In the genomic region with DNA sequence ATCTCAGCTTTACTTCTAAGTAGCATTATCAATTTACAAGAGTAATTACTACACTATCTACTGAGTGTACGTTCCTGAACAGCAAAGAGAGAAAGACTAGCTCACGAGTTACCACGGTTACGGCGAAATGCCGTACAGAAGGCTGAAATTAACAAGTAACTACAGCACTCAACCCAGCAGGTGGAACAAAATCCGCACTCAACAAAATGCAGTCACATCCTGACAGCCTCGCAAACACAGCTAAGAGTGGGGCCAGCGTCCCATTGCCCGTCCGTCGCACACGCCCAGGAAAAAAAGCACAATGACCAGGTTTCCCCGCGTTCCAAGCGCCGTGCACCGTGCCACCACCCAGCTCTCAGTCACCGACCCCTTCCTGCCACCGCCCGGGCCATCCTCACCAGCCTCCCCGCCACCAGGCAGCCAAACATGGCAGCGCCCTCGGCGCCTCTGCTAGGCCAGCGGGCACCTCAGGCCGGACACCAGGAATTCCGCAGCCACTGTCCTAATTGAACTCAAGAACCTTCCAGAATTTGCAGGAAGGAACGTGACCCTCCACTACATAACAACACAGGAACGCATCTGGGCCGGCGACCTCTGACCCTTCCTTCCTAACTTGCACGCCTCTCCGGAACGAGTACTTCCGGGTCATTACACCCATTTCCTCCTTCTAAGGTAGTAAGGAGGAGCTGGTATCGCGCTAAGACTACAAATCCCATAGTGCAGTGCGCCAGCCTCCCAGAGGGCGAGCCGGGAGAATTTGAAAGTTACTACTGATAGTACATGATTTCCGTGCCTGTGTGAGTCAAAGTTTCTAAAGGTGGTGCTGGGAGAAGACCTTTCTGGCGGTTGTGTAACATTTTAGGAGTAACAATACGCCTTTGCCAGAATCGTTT, we compare ENCODE assay signal across 8 mouse cellular contexts. TPM values are rescaled to one million over a fixed set of nuclear protein-coding genes. Genes with fewer than 3 reads are reported as not detected.
DNase-seq lines count a peak whose midpoint lies in the region; ATAC-seq and TF ChIP-seq lines count a peak whose summit lies in the region.

Gene Hikeshi (minus strand): TSS at position 634 of the 893 bp plus-strand sequence.

- no peaks in the 10 kb centered on the region for H3K9me3 ChIP-seq in forebrain, embryonic 10.5 days
- H3K9me3 ChIP-seq in heart, embryonic 15.5 days (replicated peaks), result no peaks in the 10 kb centered on the region
- no peaks in the 10 kb centered on the region for H3K9me3 ChIP-seq in liver, embryonic 14.5 days (ENCODE audit: control insufficient read depth, low read length)
- no peaks in the 10 kb centered on the region for H3K9me3 ChIP-seq in neural tube, embryonic 11.5 days (ENCODE audit: control insufficient read depth, low read length)
- H3K9me3 ChIP-seq in stomach, postnatal 0 days (ENCODE audit: control insufficient read depth, low read length), result no peaks in the 10 kb centered on the region

- peak within 1 kb of the TSS; percentile 80 for H3K9ac ChIP-seq in heart, embryonic 15.5 days
- H3K9ac ChIP-seq in liver, embryonic 14.5 days (replicated peaks), result peak within 1 kb of the TSS; percentile 75
- H3K9ac ChIP-seq in neural tube, embryonic 11.5 days (ENCODE audit: low read length), result peak within 1 kb of the TSS; percentile 63
- H3K9ac ChIP-seq in stomach, postnatal 0 days (ENCODE audit: low read length), result peak within 1 kb of the TSS; percentile 86

- peak; percentile 97 for ATAC-seq in heart, embryonic 15.5 days (replicated peaks; ENCODE audit: insufficient number of reproducible peaks, insufficient read depth, low FRiP score, low read depth)
- peak; percentile 100 for ATAC-seq in liver, embryonic 14.5 days (ENCODE audit: insufficient read depth)
- ATAC-seq in neural tube, embryonic 11.5 days (ENCODE audit: insufficient read depth, low FRiP score, low TSS enrichment), result peak; percentile 99
- ATAC-seq in stomach, postnatal 0 days (ENCODE audit: low FRiP score, low TSS enrichment), result peak; percentile 99

- DNase-seq in CD8-positive naive resting alpha-beta T cell, adult 2 months (ENCODE audit: low read depth in 2 of 2, low spot score in 2 of 2), result peak; percentile 90 to 94
- DNase-seq in c-Kit-positive CD71-negative TER-119-negative erythroid progenitor cells, embryonic 14.5 days (ENCODE audit: low read depth), result peak; percentile 99
- DNase-seq in forebrain, embryonic 10.5 days (ENCODE audit: extremely low spot score, low spot score), result peak; percentile 93
- peak; percentile 97 to 98 for DNase-seq in kidney, postnatal 25 days
- peak; percentile 99 for DNase-seq in liver, embryonic 14.5 days (ENCODE audit: low read depth in 3 of 3, low spot score in 3 of 3)
- DNase-seq in neural tube, embryonic 11.5 days (ENCODE audit: low spot score), result peak; percentile 92
- peak; percentile 93 for DNase-seq in stomach, postnatal 0 days (ENCODE audit: low spot score)

- peak within 1 kb of the TSS; percentile 72 for H3K4me2 ChIP-seq in heart, embryonic 15.5 days
- peak within 1 kb of the TSS; percentile 87 for H3K4me2 ChIP-seq in liver, embryonic 14.5 days (ENCODE audit: low read depth)
- H3K4me2 ChIP-seq in neural tube, embryonic 11.5 days (ENCODE audit: low read depth), result peak within 1 kb of the TSS; percentile 60
- peak within 1 kb of the TSS; percentile 62 for H3K4me2 ChIP-seq in stomach, postnatal 0 days (replicated peaks; ENCODE audit: low read depth)

- no peak for TF ChIP-seq EP300 in liver, embryonic 14.5 days (IDR thresholded peaks at IDR 0.05; ENCODE audit: low read depth)
- TF ChIP-seq EP300 in stomach, postnatal 0 days (optimal IDR thresholded peaks at IDR 0.05), result no peak

- H3K4me1 ChIP-seq in forebrain, embryonic 10.5 days, result peaks cover 11% of the 10 kb centered on the region
- peaks cover 9% of the 10 kb centered on the region for H3K4me1 ChIP-seq in heart, embryonic 15.5 days (replicated peaks)
- peaks cover 11% of the 10 kb centered on the region in 2 experiments for H3K4me1 ChIP-seq in liver, embryonic 14.5 days (replicated peaks; ENCODE audit: control insufficient read depth in 2 of 2, insufficient read depth in 2 of 2, low read length in 1 of 2)
- peaks cover 5% of the 10 kb centered on the region for H3K4me1 ChIP-seq in neural tube, embryonic 11.5 days (ENCODE audit: control insufficient read depth, insufficient read depth, low read length)
- H3K4me1 ChIP-seq in stomach, postnatal 0 days (replicated peaks; ENCODE audit: control insufficient read depth, insufficient read depth), result peaks cover 3% of the 10 kb centered on the region; the same call in 1 of the 2 replicates

- WGBS in forebrain, embryonic 10.5 days, result under 1% methylated on average over 45 of the region's 45 CpGs
- WGBS in heart, embryonic 15.5 days, result under 1% methylated on average over 45 of the region's 45 CpGs
- WGBS in liver, embryonic 14.5 days (ENCODE audit: insufficient replicate concordance), result under 1% methylated on average over 44 of the region's 45 CpGs
- WGBS in neural tube, embryonic 11.5 days, result under 1% methylated on average over 45 of the region's 45 CpGs
- under 1% methylated on average over 45 of the region's 45 CpGs for WGBS in stomach, postnatal 0 days

- peak within 1 kb of the TSS; percentile 86 for H3K4me3 ChIP-seq in forebrain, embryonic 10.5 days
- H3K4me3 ChIP-seq in heart, embryonic 15.5 days, result peak within 1 kb of the TSS; percentile 87
- H3K4me3 ChIP-seq in liver, embryonic 14.5 days (ENCODE audit: insufficient read depth in 1 of 2, low read depth in 2 of 2, low read length in 2 of 2), result peak within 1 kb of the TSS; percentile 79 to 82
- peak within 1 kb of the TSS; percentile 71 for H3K4me3 ChIP-seq in neural tube, embryonic 11.5 days (ENCODE audit: low read depth, low read length)
- peak within 1 kb of the TSS; percentile 89 for H3K4me3 ChIP-seq in stomach, postnatal 0 days (ENCODE audit: low read depth, low read length)

- H3K36me3 ChIP-seq in forebrain, embryonic 10.5 days (replicated peaks), result no peaks in the 10 kb centered on the region
- no peaks in the 10 kb centered on the region for H3K36me3 ChIP-seq in heart, embryonic 15.5 days
- no peaks in the 10 kb centered on the region for H3K36me3 ChIP-seq in liver, embryonic 14.5 days (replicated peaks; ENCODE audit: control insufficient read depth, insufficient read depth, low read depth)
- H3K36me3 ChIP-seq in neural tube, embryonic 11.5 days (ENCODE audit: control insufficient read depth, insufficient read depth, low read length), result no peaks in the 10 kb centered on the region
- H3K36me3 ChIP-seq in stomach, postnatal 0 days (ENCODE audit: control insufficient read depth, insufficient read depth, low read length), result no peaks in the 10 kb centered on the region

- no peaks in the 10 kb centered on the region for H3K27me3 ChIP-seq in forebrain, embryonic 10.5 days (ENCODE audit: poor library complexity, severe bottlenecking)
- H3K27me3 ChIP-seq in heart, embryonic 15.5 days, result no peaks in the 10 kb centered on the region
- H3K27me3 ChIP-seq in liver, embryonic 14.5 days (ENCODE audit: control insufficient read depth, insufficient read depth, low read length), result no peaks in the 10 kb centered on the region
- no peaks in the 10 kb centered on the region for H3K27me3 ChIP-seq in neural tube, embryonic 11.5 days (ENCODE audit: control insufficient read depth, insufficient read depth, low read length)
- H3K27me3 ChIP-seq in stomach, postnatal 0 days (ENCODE audit: control insufficient read depth, insufficient read depth, low read length), result no peaks in the 10 kb centered on the region

- TF ChIP-seq CTCF in liver, embryonic 14.5 days (IDR thresholded peaks at IDR 0.05; ENCODE audit: low read depth), result peak; percentile 7; the same call in 1 of the 2 replicates
- no peak; the same call in 1 of the 2 replicates for TF ChIP-seq CTCF in stomach, postnatal 0 days (IDR thresholded peaks at IDR 0.05; ENCODE audit: low read depth)

- H3K27ac ChIP-seq in forebrain, embryonic 10.5 days, result peak within 1 kb of the TSS; percentile 93
- peak within 1 kb of the TSS; percentile 82 for H3K27ac ChIP-seq in heart, embryonic 15.5 days
- H3K27ac ChIP-seq in liver, embryonic 14.5 days, result peak within 1 kb of the TSS; percentile 64
- 0 out of 2 replicates have a peak within 1 kb of the TSS, but pooled peaks have one; percentile 14 for H3K27ac ChIP-seq in neural tube, embryonic 11.5 days (ENCODE audit: low read depth, low read length)
- peak within 1 kb of the TSS; percentile 86 for H3K27ac ChIP-seq in stomach, postnatal 0 days (replicated peaks)

RNA-seq across cellular contexts. Expression of gene Hikeshi, which starts in this region (rescaled TPM):
- 151 and 170 TPM in 2 replicates for polyA plus RNA-seq in forebrain, embryonic 10.5 days (2016; fragmentation: Nextera tagmentation; extraction: Ambion mirVana)
- polyA plus RNA-seq in heart, embryonic 15.5 days (2015; fragmentation: Nextera tagmentation; extraction: Ambion mirVana), result 95.8 and 109 TPM in 2 replicates
- 13.9 and 26.7 TPM in 2 replicates for polyA plus RNA-seq in liver, embryonic 14.5 days (2012; rRNA removed)
- 62.1 and 66.9 TPM in 2 replicates for polyA plus RNA-seq in liver, embryonic 14.5 days (2014; fragmentation: Nextera tagmentation; extraction: Ambion mirVana)
- 133 and 140 TPM in 2 replicates for polyA plus RNA-seq in neural tube, embryonic 11.5 days (2014; fragmentation: Nextera tagmentation; extraction: Ambion mirVana)
- 69.2 and 72.8 TPM in 2 replicates for polyA plus RNA-seq in stomach, postnatal 0 days (2015; fragmentation: Nextera tagmentation; extraction: Ambion mirVana)

Comparison
In these comparisons a context has a peak if more than half of its experiments do, and no peak if none do; other contexts are left out.
1. Peak in every context shown above with its lines: DNase-seq, ATAC-seq, H3K4me3 ChIP-seq and H3K27ac ChIP-seq.
2. H3K27ac ChIP-seq: peak in every context shown above with its lines; median percentile 93 in forebrain, embryonic 10.5 days; 86 in stomach, postnatal 0 days; 82 in heart, embryonic 15.5 days; 64 in liver, embryonic 14.5 days; 14 in neural tube, embryonic 11.5 days.